Mouse (Mus musculus) gastrocnemius, postnatal 36 days (tissue): ENCODE measurements around the gene Il15. TPM values are rescaled to one million over a fixed set of nuclear protein-coding genes. Genes with fewer than 3 reads are reported as not detected.

ENCODE experiments used
- DNase-seq, 2 experiments: peaks; one replicate each; pipeline ENCODE4 v3.0.0; 2022
- intact Hi-C: fragments of 180-260 bp; cut with DNase I; formaldehyde crosslinking; loops from one replicate; pipeline ENCODE4 v1.15.1; 2025
- long read RNA-seq, 2 experiments: library from polyadenylated mRNA; stranded (forward); transcript quantifications; one replicate each; pipeline ENCODE4 v2.0.0; 2021
- total RNA-seq, 2 experiments: library from RNA; stranded (reverse); gene quantifications; 2 replicates each; pipeline ENCODE4 v1.2.3; 2021

The Il15 gene
- 1 to 10 TPM; 4.1 to 5.3 TPM for total RNA-seq
- long read RNA-seq, experiment 1, partial matches to known transcripts = 0 of 3 reads
- long read RNA-seq, experiment 1, other reads (novel, unspliced or antisense) = 3 of 3 reads
- long read RNA-seq, experiment 2, partial matches to known transcripts = 2 of 10 reads
- long read RNA-seq, experiment 2, other reads (novel, unspliced or antisense) = 8 of 10 reads

- DNase-seq = peak; percentile 49 to 68
- intact Hi-C loops = no loop called here
Observed at GRCm38 (mm10) chr8:82402686-82403330, at the start of gene Il15. Il15 (minus strand) TSS chr8:82403222.

GRCm38 (mm10) chr8:82444897-82445296 lies 41.9 kb upstream of the Il15 start:
- intact Hi-C loops = no loop called here
- DNase-seq = no peak

GRCm38 (mm10) chr8:82416587-82417340 lies 13.7 kb upstream of the Il15 start:
- no peak for DNase-seq
- intact Hi-C loops = no loop called here

- intact Hi-C loops = no loop called here
- DNase-seq = no peak
Observed at GRCm38 (mm10) chr8:82415485-82415884, 12.5 kb upstream of the Il15 start.

- no peak for DNase-seq
- intact Hi-C loops = no loop called here
Observed at GRCm38 (mm10) chr8:82410135-82410534, 7.1 kb upstream of the Il15 start.

GRCm38 (mm10) chr8:82407060-82407459 lies 4.0 kb upstream of the Il15 start:
- DNase-seq = no peak
- intact Hi-C loops = no loop called here

- DNase-seq = no peak
- intact Hi-C loops = no loop called here
Observed at GRCm38 (mm10) chr8:82404068-82404467, 1.0 kb upstream of the Il15 start.

- DNase-seq = peak in 1 of 2 experiments; percentile 58
- intact Hi-C loops = no loop called here
Observed at GRCm38 (mm10) chr8:82402261-82402685, 749 bp downstream of the Il15 start.

- intact Hi-C loops = no loop called here
- DNase-seq = no peak
Observed at GRCm38 (mm10) chr8:82401490-82401889, 1.5 kb downstream of the Il15 start.

- no peak for DNase-seq
- intact Hi-C loops = no loop called here
Observed at GRCm38 (mm10) chr8:82401059-82401458, 2.0 kb downstream of the Il15 start.

- intact Hi-C loops = no loop called here
- DNase-seq = no peak
Observed at GRCm38 (mm10) chr8:82400376-82400775, 2.6 kb downstream of the Il15 start.

- DNase-seq = no peak
Observed at GRCm38 (mm10) chr8:82398546-82398945, 4.5 kb downstream of the Il15 start.

GRCm38 (mm10) chr8:82391258-82391657 lies 11.8 kb downstream of the Il15 start:
- intact Hi-C loops = no loop called here
- no peak for DNase-seq

More at GRCm38 (mm10) chr8:82398546-82398945, 4.5 kb downstream of the Il15 start:
- intact Hi-C loops = no loop called here

- intact Hi-C loops = no loop called here
- DNase-seq = no peak
Observed at GRCm38 (mm10) chr8:82388356-82388902, 14.6 kb downstream of the Il15 start.

- intact Hi-C loops = no loop called here
- no peak for DNase-seq
Observed at GRCm38 (mm10) chr8:82387614-82388013, 15.4 kb downstream of the Il15 start.

GRCm38 (mm10) chr8:82385867-82386266 lies 17.2 kb downstream of the Il15 start:
- DNase-seq = no peak
- intact Hi-C loops = no loop called here

GRCm38 (mm10) chr8:82384458-82385234 lies 18.4 kb downstream of the Il15 start:
- intact Hi-C loops = no loop called here

GRCm38 (mm10) chr8:82383346-82383745 lies 19.7 kb downstream of the Il15 start:
- intact Hi-C loops = no loop called here
- DNase-seq = no peak

More at GRCm38 (mm10) chr8:82384458-82385234, 18.4 kb downstream of the Il15 start:
- no peak for DNase-seq

- DNase-seq = no peak
- intact Hi-C loops = no loop called here
Observed at GRCm38 (mm10) chr8:82382316-82382715, 20.7 kb downstream of the Il15 start.

- no peak for DNase-seq
- intact Hi-C loops = no loop called here
Observed at GRCm38 (mm10) chr8:82374470-82374869, 28.6 kb downstream of the Il15 start.
